Mouse (Mus musculus) c-Kit-positive CD71-positive TER-119-negative erythroid progenitor cells, embryonic 14.5 days (primary cell): ENCODE results near the gene Slc16a14.

Source experiments
- DNase-seq: peaks from one replicate; pipeline ENCODE4 v3.0.0-alpha.2; 2013; ENCODE audit warnings: low read depth

Slc16a14 gene

DNA sequence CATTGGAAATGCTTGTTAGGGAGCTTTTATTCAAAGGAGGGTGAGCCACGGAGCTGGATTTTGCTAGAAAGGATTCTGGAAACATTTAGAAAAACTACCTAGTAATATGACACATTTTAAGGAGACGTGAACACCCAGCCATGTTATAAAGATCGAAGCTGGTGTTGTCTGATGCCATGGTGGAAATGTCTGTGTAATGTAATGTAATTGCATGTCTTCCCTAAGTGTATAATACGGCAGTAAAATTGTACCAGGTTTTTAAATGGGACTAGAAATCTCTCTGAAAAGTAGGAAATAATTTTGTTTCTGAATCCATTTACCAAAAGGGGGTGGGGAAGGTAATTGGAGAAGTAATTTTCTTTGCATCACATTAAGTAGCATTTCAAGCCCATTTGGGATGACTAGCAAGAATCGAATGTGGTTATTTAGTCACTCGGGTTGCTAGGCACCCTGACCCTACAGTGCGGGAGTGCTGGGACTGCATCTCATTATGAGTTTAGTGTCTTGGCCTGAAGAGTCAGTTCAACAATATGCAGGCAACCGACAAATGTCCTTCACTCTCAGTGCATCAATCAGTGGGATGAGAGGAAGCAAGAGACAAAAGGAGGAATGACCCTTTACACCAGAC is 24.6 kb downstream of the Slc16a14 start:
- DNase-seq = no peak

DNA sequence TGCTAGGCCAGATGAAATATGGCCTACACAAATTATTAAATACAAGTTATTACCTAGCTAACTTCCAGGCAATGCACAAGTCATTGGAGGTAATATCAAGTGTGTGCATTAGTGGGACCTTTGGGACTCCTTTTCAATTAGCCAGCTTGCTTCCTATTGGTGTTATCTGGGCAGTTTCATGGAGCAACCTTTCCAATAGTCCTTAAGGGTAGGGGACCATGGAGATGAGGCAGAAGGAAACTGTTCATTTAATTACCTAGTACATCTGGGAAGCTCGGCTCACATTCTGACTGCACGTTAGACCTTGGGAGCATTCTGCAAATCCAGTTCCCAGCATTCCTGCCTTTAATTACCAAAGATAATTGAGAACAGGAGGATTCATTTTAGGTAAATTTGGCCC is 30.5 kb downstream of the Slc16a14 start:
- no peak for DNase-seq

DNA sequence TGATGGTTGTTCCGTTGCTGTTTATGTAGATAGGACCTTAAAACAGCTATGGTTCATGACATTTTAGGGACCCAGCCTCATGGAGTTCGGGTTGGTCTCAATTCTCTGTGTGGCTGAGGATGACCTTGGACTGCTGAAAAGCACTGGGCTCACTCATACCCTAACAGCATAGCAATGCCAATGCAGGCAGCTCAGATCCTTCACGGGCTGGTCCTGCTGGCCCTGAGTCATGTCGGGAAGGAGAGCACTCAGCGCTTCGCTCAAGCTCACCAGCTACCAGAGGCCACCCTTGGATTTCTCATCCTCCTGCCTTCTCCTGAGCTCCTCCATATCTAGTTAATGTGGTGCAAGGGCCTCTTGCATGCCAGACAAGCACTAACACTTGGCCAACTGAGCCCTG is 35.8 kb downstream of the Slc16a14 start:
- no peak for DNase-seq

DNA sequence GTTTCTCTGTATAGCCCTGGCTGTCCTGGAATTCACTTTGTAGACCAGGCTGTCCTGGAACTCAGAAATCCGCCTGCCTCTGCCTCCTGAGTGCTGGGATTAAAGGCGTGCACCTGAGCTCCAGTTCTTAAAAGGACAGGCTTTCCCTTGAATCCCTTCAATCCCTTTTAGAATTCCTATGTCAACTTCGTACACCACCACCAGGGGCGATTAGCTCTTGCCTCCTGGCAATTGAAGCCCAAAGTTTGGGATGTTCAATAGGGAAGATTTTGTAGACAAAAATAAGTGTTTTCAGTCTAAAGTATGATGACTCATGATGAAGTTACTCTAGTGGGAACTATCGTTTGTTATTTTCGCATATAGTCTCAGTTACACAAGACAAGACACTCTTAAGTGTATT is 37.6 kb downstream of the Slc16a14 start:
- no peak for DNase-seq

DNA sequence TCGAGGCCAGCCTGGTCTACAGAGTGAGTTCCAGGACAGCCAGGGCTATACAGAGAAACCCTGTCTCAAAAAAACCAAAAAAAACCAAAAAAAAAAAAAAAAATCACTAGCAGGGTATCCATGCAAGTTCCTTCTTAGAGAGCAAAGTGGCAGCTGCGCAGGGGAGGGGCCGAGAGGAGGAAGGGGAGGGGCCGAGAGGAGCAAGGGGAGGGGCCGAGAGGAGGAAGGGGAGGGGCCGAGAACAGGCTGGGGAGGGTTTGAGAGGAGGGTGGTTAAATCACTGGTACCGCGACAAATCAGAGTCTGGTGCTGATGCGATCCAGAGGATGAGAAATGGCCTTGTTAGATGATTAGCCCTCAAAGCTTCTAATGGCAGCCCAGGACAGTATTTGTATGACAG is 43.2 kb downstream of the Slc16a14 start:
- no peak for DNase-seq

GRCm38 (mm10) chr1:84890503-84890902 is 44.4 kb downstream of the Slc16a14 start:
- DNase-seq = no peak

- no peak for DNase-seq
Measured at GRCm38 (mm10) chr1:84890005-84890393, 44.9 kb downstream of the Slc16a14 start.

DNA sequence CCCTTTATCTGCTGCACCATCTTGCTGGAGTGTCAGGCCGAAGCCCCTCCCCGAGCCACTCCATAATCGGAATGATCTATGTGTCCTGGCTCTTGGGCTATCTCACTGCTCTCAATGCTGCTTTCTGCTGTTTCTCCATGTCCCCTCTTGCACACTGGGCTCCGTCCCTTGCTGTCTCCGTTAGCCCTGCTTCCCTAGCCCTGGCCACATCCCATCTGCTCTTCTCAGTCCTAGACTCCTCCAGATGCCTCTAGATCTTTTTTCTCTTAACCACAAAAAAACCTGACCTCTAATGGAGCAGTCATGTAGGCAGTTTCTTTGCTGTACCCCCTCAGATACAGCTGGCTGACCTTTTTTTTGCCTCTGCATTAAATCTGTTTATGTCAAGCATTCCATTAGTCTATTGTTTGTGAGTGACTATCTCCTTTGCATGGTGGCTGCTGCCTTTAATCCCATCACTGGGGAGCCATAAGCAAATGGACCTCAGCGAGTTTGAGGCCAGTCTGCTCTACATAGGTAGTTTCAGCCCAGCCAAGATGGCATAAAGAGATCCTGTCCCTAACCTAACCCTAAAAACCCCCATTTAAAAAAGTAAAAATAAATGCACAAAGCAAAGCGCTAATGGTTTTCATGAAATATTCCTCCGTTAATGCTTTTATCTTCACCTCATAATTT is 45.5 kb downstream of the Slc16a14 start:
- DNase-seq = no peak

- no peak for DNase-seq
Measured at GRCm38 (mm10) chr1:84885921-84886320, 49.0 kb downstream of the Slc16a14 start.

- peak; percentile 31 for DNase-seq
Measured at GRCm38 (mm10) chr1:84885174-84885573, 49.8 kb downstream of the Slc16a14 start.

GRCm38 (mm10) chr1:84883889-84884288 is 51.0 kb downstream of the Slc16a14 start:
- DNase-seq = no peak

- no peak for DNase-seq
Measured at GRCm38 (mm10) chr1:84882937-84883336, 52.0 kb downstream of the Slc16a14 start.

GRCm38 (mm10) chr1:84882066-84882532 is 52.8 kb downstream of the Slc16a14 start:
- no peak for DNase-seq

- no peak for DNase-seq
Measured at GRCm38 (mm10) chr1:84881248-84882065, 53.5 kb downstream of the Slc16a14 start.

- DNase-seq = no peak
Measured at GRCm38 (mm10) chr1:84879571-84880120, 55.3 kb downstream of the Slc16a14 start.

DNA sequence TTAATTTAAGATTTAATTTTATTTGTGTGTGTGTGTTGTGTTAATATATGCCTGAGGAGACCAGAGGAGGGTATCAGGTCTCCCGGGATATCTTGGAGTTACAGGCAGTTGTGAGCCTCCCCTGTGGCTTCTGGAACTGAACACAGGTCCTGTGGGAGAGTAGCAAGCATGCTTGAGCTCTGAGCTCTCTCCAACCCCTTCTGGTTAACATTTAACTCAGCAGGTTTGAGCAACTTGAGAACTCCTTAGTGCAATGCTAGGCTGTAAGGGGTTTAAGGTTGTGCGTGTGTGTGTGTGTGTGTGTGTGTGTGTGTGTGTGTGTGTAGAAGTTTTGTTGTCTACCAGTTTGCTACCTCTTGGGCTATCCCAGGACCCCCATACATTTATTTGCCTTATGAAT is 57.3 kb downstream of the Slc16a14 start:
- no peak for DNase-seq

DNA sequence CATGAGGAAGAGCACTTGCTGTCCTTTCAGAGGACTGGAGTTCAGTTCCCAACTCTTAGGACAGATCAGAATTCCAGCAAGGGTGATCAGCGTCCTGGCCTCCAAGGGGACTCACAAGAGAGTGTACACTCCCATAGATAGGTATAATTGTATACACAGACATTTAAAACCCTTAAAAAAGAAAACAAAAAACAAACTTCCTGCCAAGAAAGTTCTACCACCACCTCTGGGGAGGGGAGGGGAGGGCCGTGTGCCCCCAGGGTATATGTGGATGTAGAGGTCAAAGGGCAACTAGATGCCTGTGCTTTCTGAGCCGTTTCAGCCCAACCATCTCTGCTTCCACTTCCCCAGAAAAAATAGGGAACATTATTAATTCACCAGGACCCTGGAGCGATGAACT is 62.0 kb downstream of the Slc16a14 start:
- no peak for DNase-seq

GRCm38 (mm10) chr1:84872105-84872504 is 62.8 kb downstream of the Slc16a14 start:
- no peak for DNase-seq

GRCm38 (mm10) chr1:84871131-84871530 is 63.8 kb downstream of the Slc16a14 start:
- no peak for DNase-seq

DNA sequence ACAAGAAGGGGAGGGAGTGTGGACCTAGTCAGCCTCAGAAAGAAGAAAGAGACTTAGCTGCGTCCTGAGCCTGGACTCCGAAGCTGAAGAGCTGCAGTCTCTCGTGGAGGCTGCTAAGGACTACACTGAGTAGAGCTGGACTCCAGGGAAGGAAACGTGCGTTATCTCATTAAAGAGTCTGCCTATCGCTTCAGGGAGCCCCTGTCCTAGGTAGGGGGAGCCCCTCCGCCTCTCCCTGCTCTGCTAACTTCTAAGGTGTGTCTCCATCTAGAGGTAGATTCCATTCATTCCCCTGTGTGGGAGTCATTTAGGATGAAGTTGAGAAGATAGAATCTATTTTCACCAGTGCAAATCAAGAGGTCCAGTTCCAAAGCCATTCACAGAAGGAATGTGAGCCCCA is 65.4 kb downstream of the Slc16a14 start:
- no peak for DNase-seq

GRCm38 (mm10) chr1:84868841-84869240 is 66.1 kb downstream of the Slc16a14 start:
- DNase-seq = no peak

- DNase-seq = no peak
Measured at GRCm38 (mm10) chr1:84868311-84868710, 66.6 kb downstream of the Slc16a14 start.
